Mouse (Mus musculus) kidney, postnatal 4 days (tissue): ENCODE data around the gene Trpc3.

ENCODE experiments used
- DNase-seq, 2 experiments: peaks; one replicate each; pipeline ENCODE4 v3.0.0; 2021; ENCODE audit warnings: mixed read lengths in 2 of 2

The Trpc3 gene

GRCm38 (mm10) chr3:36598811-36599210 is 91.2 kb downstream of the Trpc3 start:
- DNase-seq: no peak

GRCm38 (mm10) chr3:36571827-36572378 is 118.1 kb downstream of the Trpc3 start, which contains the start of gene Ccna2:
Gene Ccna2, minus strand, starts transcription at chr3:36572150.
- peak; percentile 99 for DNase-seq

GRCm38 (mm10) chr3:36571361-36571826 is 118.6 kb downstream of the Trpc3 start:
- no peak for DNase-seq
